16 mouse cellular contexts compared by ENCODE assay signal in genomic region chr5:150390422-150390821, GRCm38 (mm10).
DNase-seq lines count a peak whose midpoint lies in the region; ATAC-seq lines count a peak whose summit lies in the region.
"Had no signal": no experiment of that assay in that cellular context is flagged by ENCODE, and none has a peak within 500 bp of the region (broad histone marks: within the 10 kb centered on the region; RNA-seq: fewer than 3 reads in every experiment).

No protein-coding gene starts in this region.

- H3K9ac ChIP-seq in kidney, embryonic 15.5 days = no peak overlapping the region
- no peak overlapping the region for H3K9ac ChIP-seq in heart, embryonic 13.5 days
- H3K9ac ChIP-seq in liver, embryonic 16.5 days (ENCODE audit: low read depth, low read length) = no peak overlapping the region
- H3K9ac ChIP-seq: limb, embryonic 15.5 days had no signal

- peaks cover 10% of the 10 kb centered on the region for H3K4me1 ChIP-seq in kidney, embryonic 15.5 days
- peaks cover 19% of the 10 kb centered on the region for H3K4me1 ChIP-seq in heart, embryonic 13.5 days
- H3K4me1 ChIP-seq in liver, embryonic 16.5 days (ENCODE audit: control insufficient read depth, low read depth, low read length) = no peaks in the 10 kb centered on the region; the same call in 1 of the 2 replicates
- H3K4me1 ChIP-seq: limb, embryonic 15.5 days had no signal

- 0 out of 2 replicates have a peak, but pooled peaks cover 7% of the 10 kb centered on the region for H3K9me3 ChIP-seq in kidney, embryonic 15.5 days (replicated peaks)
- H3K9me3 ChIP-seq in heart, embryonic 13.5 days = peaks cover 14% of the 10 kb centered on the region
- H3K9me3 ChIP-seq in liver, embryonic 16.5 days (replicated peaks; ENCODE audit: control insufficient read depth, low read length) = 0 out of 2 replicates have a peak, but pooled peaks cover 2% of the 10 kb centered on the region
- H3K9me3 ChIP-seq: limb, embryonic 15.5 days had no signal

- no peak overlapping the region for H3K4me3 ChIP-seq in kidney, embryonic 15.5 days (replicated peaks)
- H3K4me3 ChIP-seq in heart, embryonic 13.5 days = no peak overlapping the region
- no peak overlapping the region for H3K4me3 ChIP-seq in liver, embryonic 16.5 days (ENCODE audit: low read depth, low read length)
- H3K4me3 ChIP-seq: erythroblast, embryonic 14.5 days; limb, embryonic 15.5 days had no signal

- WGBS in kidney, embryonic 15.5 days = 28% methylated on average over 7 of the region's 7 CpGs
- 6% methylated on average over 7 of the region's 7 CpGs for WGBS in heart, embryonic 13.5 days
- 14% methylated on average over 7 of the region's 7 CpGs for WGBS in liver, embryonic 16.5 days (ENCODE audit: insufficient replicate concordance)

- no peak overlapping the region for H3K4me2 ChIP-seq in kidney, embryonic 15.5 days
- peak overlapping the region; percentile 18 for H3K4me2 ChIP-seq in heart, embryonic 13.5 days
- H3K4me2 ChIP-seq in liver, embryonic 16.5 days (ENCODE audit: low read depth, low read length) = peak overlapping the region; percentile 21
- H3K4me2 ChIP-seq: limb, embryonic 15.5 days had no signal

- peaks cover 18% of the 10 kb centered on the region for H3K36me3 ChIP-seq in kidney, embryonic 15.5 days
- H3K36me3 ChIP-seq in heart, embryonic 13.5 days = peaks cover 81% of the 10 kb centered on the region
- H3K36me3 ChIP-seq in liver, embryonic 16.5 days (ENCODE audit: control insufficient read depth, insufficient read depth) = peaks cover 6% of the 10 kb centered on the region

- no peak for DNase-seq in kidney, postnatal 25 days
- DNase-seq in c-Kit-positive CD71-positive TER-119-positive erythroid progenitor cells, embryonic 14.5 days (ENCODE audit: low spot score) = peak; percentile 8
- no peak for DNase-seq in urinary bladder, adult 2 months (ENCODE audit: low spot score)
- DNase-seq in spleen, postnatal 14 days (ENCODE audit: low spot score in 2 of 2) = no peak
- DNase-seq: cerebellum, postnatal 25 days; kidney, postnatal 10 days; right cerebral cortex, postnatal 25 days; thymus, postnatal 25 days had no signal

- ATAC-seq in kidney, embryonic 15.5 days (replicated peaks; ENCODE audit: low FRiP score) = no peak
- ATAC-seq in heart, embryonic 13.5 days (ENCODE audit: extremely low read depth, insufficient number of reproducible peaks, low FRiP score, low TSS enrichment) = peak; percentile 79
- peak; percentile 66 for ATAC-seq in liver, embryonic 16.5 days (ENCODE audit: low read depth)
- ATAC-seq: inflammation-experienced regulatory T-cells, adult 6 months; Patski had no signal

- H3K27me3 ChIP-seq in kidney, embryonic 15.5 days = no peaks in the 10 kb centered on the region
- H3K27me3 ChIP-seq in heart, embryonic 13.5 days (replicated peaks) = no peaks in the 10 kb centered on the region
- H3K27me3 ChIP-seq in liver, embryonic 16.5 days (ENCODE audit: control insufficient read depth, insufficient read depth, low read depth, low read length) = no peaks in the 10 kb centered on the region
- H3K27me3 ChIP-seq: limb, embryonic 15.5 days; Patski had no signal

- 0 out of 2 replicates have a peak overlapping the region, but pooled peaks have one; percentile 45 for H3K27ac ChIP-seq in kidney, embryonic 15.5 days
- peak overlapping the region; percentile 89 for H3K27ac ChIP-seq in heart, embryonic 13.5 days (replicated peaks)
- H3K27ac ChIP-seq in liver, embryonic 16.5 days (ENCODE audit: low read length) = no peak overlapping the region
- H3K27ac ChIP-seq: limb, embryonic 15.5 days; macrophage had no signal
